Mouse (Mus musculus) C2C12 (cell line): ENCODE results near the gene Crybb3.

Experiments
- CTCF ChIP-seq: IDR thresholded peaks from one replicate; pipeline ENCODE4 v1.5.1; 2011; ENCODE audit not compliant: control insufficient read depth, insufficient read depth, insufficient read length
- FOSL1 ChIP-seq: IDR thresholded peaks from one replicate; pipeline ENCODE4 v1.8.0; 2011; ENCODE audit warnings: mild to moderate bottlenecking, low read length; ENCODE audit not compliant: poor library complexity, insufficient read depth, severe bottlenecking
- MAX ChIP-seq: IDR thresholded peaks from one replicate; pipeline ENCODE4 v1.6.1; 2011; ENCODE audit warnings: mild to moderate bottlenecking, control low read depth
- MYOG ChIP-seq: IDR thresholded peaks from one replicate; pipeline ENCODE4 v1.6.1; 2011; ENCODE audit not compliant: control insufficient read depth, insufficient read length; ENCODE audit errors: extremely low read depth
- USF1 ChIP-seq: IDR thresholded peaks from one replicate; pipeline ENCODE4 v1.6.1; 2011; ENCODE audit warnings: low read depth, mild to moderate bottlenecking, control low read depth, moderate library complexity

- no peak for TF ChIP-seq CTCF
- TF ChIP-seq FOSL1: no peak
- TF ChIP-seq MAX: no peak
- no peak for TF ChIP-seq USF1
- no peak for TF ChIP-seq MYOG
Measured at GRCm38 (mm10) chr5:113105035-113105434, 23.7 kb upstream of the Crybb3 start.
